In the genomic region with DNA sequence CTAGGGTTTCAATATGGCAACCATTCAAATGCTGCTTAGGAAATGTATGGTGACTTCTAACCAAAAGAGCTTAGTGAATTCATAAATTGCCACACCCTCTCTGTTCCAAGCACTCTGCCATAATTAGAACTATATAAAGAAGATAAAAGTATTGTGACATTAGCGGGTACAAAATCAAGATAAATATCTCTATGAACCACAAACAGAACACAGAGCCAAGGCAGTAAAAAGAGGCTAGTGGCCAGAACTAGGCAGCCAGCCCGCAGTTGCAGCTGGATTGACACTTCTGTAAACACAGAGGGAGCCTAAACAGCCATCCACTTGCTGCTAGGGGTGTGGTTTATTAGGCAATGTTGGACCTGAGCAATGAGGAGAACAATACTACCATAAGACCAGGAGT, we compare ENCODE assay signal across 16 mouse cellular contexts.
DNase-seq lines count a peak whose midpoint lies in the region; ATAC-seq lines count a peak whose summit lies in the region.
"Had no signal": no experiment of that assay in that cellular context is flagged by ENCODE, and none has a peak within 500 bp of the region (broad histone marks: within the 10 kb centered on the region; RNA-seq: fewer than 3 reads in every experiment).

No protein-coding gene starts in this region.

- DNase-seq in adrenal gland, postnatal 10 days, result peak; percentile 13
- DNase-seq in adrenal gland, postnatal 14 days, result no peak
- peak; percentile 30 to 39 for DNase-seq in lung, adult 18-20 months
- DNase-seq in lung, postnatal 4 days, result no peak
- peak; percentile 77 for DNase-seq in NIH3T3 (ENCODE audit: low read depth)
- no peak for DNase-seq in ovary, postnatal 14 days (ENCODE audit: low spot score)
- DNase-seq: adrenal gland, postnatal 25 days; cerebellum, adult 11 months; cerebellum, postnatal 10 days; heart, adult 11 months; heart, postnatal 14 days; lung, embryonic 14.5 days; thymus, postnatal 25 days had no signal

- ATAC-seq in megakaryocyte, adult 5-6 weeks (ENCODE audit: poor library complexity, severe bottlenecking), result peak; percentile 59
- ATAC-seq in inflammation-experienced regulatory T-cells, adult 6 months, result no peak
- ATAC-seq: forebrain, embryonic 16.5 days had no signal

Comparison
In these comparisons a context has a peak if more than half of its experiments do, and no peak if none do; other contexts are left out.
1. DNase-seq: peak in adrenal gland, postnatal 10 days (single experiment), lung, adult 18-20 months (2 of 2) and NIH3T3 (single experiment); none in adrenal gland, postnatal 14 days (single experiment), lung, postnatal 4 days (0 of 2) and ovary, postnatal 14 days (single experiment).